7 mouse cellular contexts compared by ENCODE assay signal in genomic region chr3:95624628-95625503, GRCm38 (mm10). TPM values are rescaled to one million over a fixed set of nuclear protein-coding genes. Genes with fewer than 3 reads are reported as not detected.
A peak's percentile ranks its signal among the peaks of the same experiment; 100 is the strongest.
DNase-seq lines count a peak whose midpoint lies in the region; ATAC-seq lines count a peak whose summit lies in the region.

Ensa (plus strand) TSS chr3:95624993.

- peak; percentile 99 for ATAC-seq in intestine, embryonic 16.5 days
- ATAC-seq in midbrain, embryonic 11.5 days (ENCODE audit: low FRiP score): peak; percentile 99

- peak; percentile 98 for DNase-seq in adrenal gland, adult 8-10 months
- DNase-seq in embryo, embryonic 9.5 days (ENCODE audit: extremely low spot score): peak; percentile 98
- peak; percentile 92 to 95 for DNase-seq in gastrocnemius, postnatal 4 days (ENCODE audit: low spot score in 2 of 2)
- peak; percentile 97 to 99 for DNase-seq in left cerebral cortex, postnatal 36 days (ENCODE audit: low spot score in 2 of 2)
- DNase-seq in midbrain, embryonic 11.5 days (ENCODE audit: low spot score, missing footprints): peak; percentile 98
- peak; percentile 98 for DNase-seq in skeletal muscle tissue, adult 2 months (ENCODE audit: low read depth, low spot score)

- H3K27me3 ChIP-seq in intestine, embryonic 16.5 days (replicated peaks; ENCODE audit: control insufficient read depth, insufficient read depth, low read length): no peaks in the 10 kb centered on the region
- H3K27me3 ChIP-seq in midbrain, embryonic 11.5 days (ENCODE audit: control insufficient read depth, insufficient read depth, low read length): no peaks in the 10 kb centered on the region

- peak within 1 kb of the TSS; percentile 70 for H3K4me3 ChIP-seq in intestine, embryonic 16.5 days (ENCODE audit: low read length)
- peak within 1 kb of the TSS; percentile 69 for H3K4me3 ChIP-seq in midbrain, embryonic 11.5 days (ENCODE audit: low read depth, low read length)

- peaks cover 4% of the 10 kb centered on the region for H3K36me3 ChIP-seq in intestine, embryonic 16.5 days (ENCODE audit: control insufficient read depth, insufficient read depth, low read length)
- H3K36me3 ChIP-seq in midbrain, embryonic 11.5 days (ENCODE audit: control insufficient read depth, insufficient read depth, low read length): peaks cover 14% of the 10 kb centered on the region; the same call in 1 of the 2 replicates

- no peaks in the 10 kb centered on the region for H3K9me3 ChIP-seq in intestine, embryonic 16.5 days (ENCODE audit: control insufficient read depth, low read length)
- no peaks in the 10 kb centered on the region for H3K9me3 ChIP-seq in midbrain, embryonic 11.5 days (ENCODE audit: control insufficient read depth, low read length)

- H3K27ac ChIP-seq in intestine, embryonic 16.5 days (ENCODE audit: low read length): peak within 1 kb of the TSS; percentile 89
- peak within 1 kb of the TSS; percentile 72 for H3K27ac ChIP-seq in midbrain, embryonic 11.5 days (ENCODE audit: low read depth, low read length)

- H3K4me2 ChIP-seq in intestine, embryonic 16.5 days (ENCODE audit: low read depth, low read length): peak within 1 kb of the TSS; percentile 75
- peak within 1 kb of the TSS; percentile 54 for H3K4me2 ChIP-seq in midbrain, embryonic 11.5 days

- H3K4me1 ChIP-seq in intestine, embryonic 16.5 days (ENCODE audit: control insufficient read depth, insufficient read depth, low read length): peaks cover 11% of the 10 kb centered on the region
- H3K4me1 ChIP-seq in midbrain, embryonic 11.5 days (ENCODE audit: control insufficient read depth, insufficient read depth, low read length): peaks cover 6% of the 10 kb centered on the region

- WGBS in intestine, embryonic 16.5 days: under 1% methylated on average over 44 of the region's 44 CpGs
- WGBS in midbrain, embryonic 11.5 days: under 1% methylated on average over 44 of the region's 44 CpGs

- intact Hi-C loops in left cerebral cortex, postnatal 36 days (cut with DNase I): no loop called here

- peak within 1 kb of the TSS; percentile 78 for H3K9ac ChIP-seq in intestine, embryonic 16.5 days (ENCODE audit: low read depth, low read length)
- peak within 1 kb of the TSS; percentile 77 for H3K9ac ChIP-seq in midbrain, embryonic 11.5 days (ENCODE audit: low read length)

RNA-seq across cellular contexts. Expression of gene Ensa, which starts in this region (rescaled TPM):
- 100 to 1,000 TPM; 102 to 141 (median 119) TPM for total RNA-seq in adrenal gland, adult 8-10 months (2022)
- total RNA-seq in gastrocnemius, postnatal 4 days (2021): 10 to 100 TPM; 74.3 to 79.9 TPM
- 67.3 and 69.9 TPM in 2 replicates for polyA plus RNA-seq in intestine, embryonic 16.5 days (2015; fragmentation: Nextera tagmentation; extraction: Ambion mirVana)
- total RNA-seq in left cerebral cortex, postnatal 36 days (2021): 100 to 1,000 TPM; 361 to 394 TPM
- polyA plus RNA-seq in midbrain, embryonic 11.5 days (2014; fragmentation: Nextera tagmentation; extraction: Ambion mirVana): 88.1 and 93.2 TPM in 2 replicates

Comparison
In these comparisons a context has a peak if more than half of its experiments do, and no peak if none do; other contexts are left out.
1. Peak in every context shown above with its lines: DNase-seq, ATAC-seq, H3K4me3 ChIP-seq and H3K27ac ChIP-seq.